Mouse (Mus musculus) cerebellum, postnatal 4 days (tissue): ENCODE results near the gene Sfpq.

Experiments used
- DNase-seq, 2 experiments: peaks; one replicate each; pipeline ENCODE4 v3.0.0; 2022; ENCODE audit warnings: low spot score in 2 of 2, mixed read lengths in 1 of 2

Sfpq gene

DNA sequence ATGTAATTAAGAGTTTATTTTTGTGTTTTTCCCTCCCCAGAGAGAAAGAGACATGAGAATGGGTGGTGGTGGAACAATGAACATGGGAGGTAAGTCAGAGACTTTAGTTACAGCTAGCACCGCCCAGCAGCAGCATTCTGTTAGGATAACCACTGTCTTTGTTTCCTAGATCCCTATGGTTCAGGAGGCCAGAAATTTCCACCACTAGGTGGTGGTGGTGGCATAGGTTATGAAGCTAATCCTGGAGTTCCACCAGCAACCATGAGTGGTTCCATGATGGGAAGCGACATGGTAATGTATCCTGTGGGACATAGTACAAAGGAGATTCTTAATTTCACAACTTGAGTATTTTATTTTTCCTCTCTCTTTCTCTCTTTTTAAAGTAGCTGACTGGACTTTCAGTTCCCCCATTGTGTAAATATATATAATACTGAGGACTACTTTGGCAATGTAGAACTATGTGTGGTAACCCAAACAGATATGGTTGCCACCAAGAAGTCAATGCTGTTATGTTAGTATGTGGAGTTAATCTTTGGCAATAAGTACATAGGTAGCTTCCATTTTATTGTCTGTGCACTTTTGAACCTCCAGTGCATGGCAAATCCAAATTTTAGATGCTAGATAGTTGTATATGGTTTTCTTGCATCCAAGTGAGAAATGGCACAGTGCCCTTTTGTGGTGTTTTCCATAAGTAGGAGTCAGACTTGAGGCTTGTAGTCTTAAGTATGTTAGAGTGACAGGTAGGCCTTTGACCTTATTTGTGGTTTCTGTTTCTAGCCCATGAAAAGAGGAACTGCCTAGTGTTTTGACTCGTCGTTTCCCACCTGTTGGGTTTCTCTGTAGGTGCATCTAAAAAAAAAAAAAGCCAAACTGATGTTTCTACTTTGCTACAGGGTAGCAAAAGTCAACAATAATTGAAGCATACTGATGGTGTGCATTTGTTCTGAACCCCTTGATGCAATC lies 6.4 kb downstream of the Sfpq start:
- peak in 1 of 2 experiments; percentile 42 for DNase-seq

DNA sequence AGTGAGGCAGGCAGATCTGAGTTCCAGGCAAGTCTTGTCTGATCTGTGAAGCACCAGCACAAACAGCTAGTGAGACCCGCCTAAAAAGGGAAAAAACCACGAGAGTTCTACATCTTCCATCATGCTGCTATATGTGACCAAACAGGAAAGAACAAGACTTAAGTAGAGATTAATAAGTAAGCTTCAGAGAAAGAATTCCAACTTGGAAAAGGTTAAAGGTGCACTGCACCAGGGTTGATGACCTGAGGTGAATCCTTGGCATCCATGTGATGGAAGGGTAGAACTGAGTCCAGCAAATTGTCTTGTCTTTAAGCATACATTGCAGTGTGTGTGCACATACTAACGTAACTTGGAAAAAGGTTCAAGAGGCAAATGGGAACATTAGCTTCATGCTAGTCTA lies 16.0 kb downstream of the Sfpq start:
- no peak for DNase-seq

DNA sequence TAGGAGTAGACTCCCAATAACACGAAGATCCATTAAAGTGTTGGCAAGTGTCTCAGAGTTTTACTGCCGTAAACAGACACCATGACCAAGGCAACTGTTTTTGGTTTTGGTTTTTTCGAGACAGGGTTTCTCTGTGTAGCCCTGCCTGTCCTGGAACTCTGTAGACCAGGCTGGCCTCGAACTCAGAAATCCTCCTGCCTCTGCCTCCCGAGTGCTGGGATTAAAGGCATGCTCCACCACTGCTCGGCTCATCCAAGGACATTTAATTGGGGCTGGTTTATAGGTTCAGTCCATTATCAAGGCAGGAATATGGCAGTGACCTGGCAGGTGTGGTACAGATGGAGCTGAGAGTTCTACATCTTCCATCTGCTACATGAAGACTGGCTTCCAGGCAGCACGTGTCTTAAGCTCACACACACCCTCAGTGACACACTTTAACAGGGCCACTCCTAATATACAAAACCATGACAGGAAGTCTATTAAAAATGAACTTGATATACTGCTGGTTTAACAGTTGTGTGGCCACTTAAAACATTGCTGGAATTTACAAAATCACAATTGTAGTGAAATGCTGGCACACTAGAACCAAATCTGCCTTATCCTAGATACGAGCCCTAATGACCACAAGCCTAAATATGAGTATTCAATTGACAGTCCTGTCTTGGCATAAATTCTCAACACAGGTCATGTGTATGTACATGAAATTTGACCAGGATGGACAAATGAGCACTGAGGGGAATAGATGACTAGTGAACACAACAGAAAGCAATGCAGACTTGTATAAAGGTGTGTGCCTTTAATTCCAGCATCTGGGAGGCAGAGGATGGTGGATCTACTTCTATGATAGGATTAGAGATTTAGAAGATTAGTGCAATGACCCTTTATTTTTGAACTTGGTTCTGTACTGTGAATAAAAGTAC lies 17.0 kb downstream of the Sfpq start:
- DNase-seq, result no peak

DNA sequence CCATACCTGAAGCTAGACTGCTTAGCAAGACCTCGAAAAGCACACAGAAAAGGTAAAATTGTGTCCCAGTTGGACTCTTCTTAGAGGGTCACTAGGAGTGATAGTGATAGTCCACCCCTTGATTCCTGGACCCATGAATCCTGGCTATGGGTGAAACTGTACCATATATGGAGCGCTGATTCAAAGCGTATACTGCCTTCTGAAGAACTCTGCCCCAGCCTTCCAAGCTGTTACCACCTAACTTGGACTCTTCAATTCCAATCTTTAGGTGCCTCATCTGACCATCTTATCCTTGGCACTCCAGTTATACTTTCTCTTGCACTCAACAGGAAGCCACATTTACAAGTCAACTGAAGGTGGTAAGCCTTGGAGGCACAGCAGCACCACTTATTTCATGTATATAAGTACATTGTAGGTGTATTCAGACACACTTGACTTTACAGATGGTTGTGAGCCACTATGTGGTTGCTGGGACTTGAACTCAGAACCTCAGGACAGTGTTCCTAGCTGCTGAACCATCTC lies 17.8 kb downstream of the Sfpq start:
- DNase-seq, result no peak

DNA sequence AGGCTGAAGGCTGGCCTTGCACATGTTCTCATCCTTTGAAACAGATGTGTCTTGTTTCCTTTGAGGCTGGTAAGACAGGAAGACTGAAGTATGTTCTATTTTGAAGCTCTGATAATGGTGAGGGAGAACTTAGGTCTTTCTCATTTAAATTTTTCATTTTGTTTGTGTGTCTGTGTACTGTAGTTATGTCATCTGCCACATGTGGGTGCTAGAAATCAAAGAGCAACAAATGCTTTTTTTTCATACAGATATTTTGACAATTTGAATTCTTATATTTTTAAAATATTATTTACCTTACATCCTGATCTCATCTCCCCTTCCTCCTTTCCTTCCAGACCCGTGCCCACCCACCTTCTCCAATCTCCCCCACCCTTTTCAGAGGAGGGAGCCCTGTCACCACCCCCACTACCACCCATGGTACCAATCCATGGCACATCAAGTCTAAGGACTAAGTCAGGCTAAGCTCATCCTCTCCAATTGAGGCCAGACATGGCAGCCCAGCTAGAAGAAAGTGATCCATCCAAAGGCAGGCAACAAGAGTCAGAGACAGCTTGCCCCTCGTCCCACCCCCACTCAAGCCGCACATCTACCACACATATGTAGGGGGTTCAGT lies 18.9 kb downstream of the Sfpq start:
- DNase-seq, result no peak

DNA sequence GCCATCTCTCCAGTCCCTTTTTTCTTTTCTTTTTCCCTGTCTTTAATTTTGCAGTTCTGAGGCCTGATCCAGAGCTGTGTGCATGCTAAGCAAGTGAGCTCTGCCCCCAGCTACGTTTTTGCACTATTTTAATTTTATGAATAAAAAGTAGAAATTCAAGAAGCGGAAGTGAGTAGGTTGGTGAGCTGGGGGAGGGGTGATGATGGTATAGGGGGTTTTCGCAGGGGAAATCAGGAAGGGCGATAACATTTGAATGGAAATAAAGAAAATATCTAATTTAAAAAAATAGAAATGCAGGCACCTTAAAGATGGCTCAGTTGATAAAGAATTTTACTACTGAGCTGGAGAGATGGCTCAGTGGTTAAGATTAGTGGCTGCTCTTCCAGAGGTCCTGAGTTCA lies 22.4 kb downstream of the Sfpq start:
- DNase-seq, result no peak

DNA sequence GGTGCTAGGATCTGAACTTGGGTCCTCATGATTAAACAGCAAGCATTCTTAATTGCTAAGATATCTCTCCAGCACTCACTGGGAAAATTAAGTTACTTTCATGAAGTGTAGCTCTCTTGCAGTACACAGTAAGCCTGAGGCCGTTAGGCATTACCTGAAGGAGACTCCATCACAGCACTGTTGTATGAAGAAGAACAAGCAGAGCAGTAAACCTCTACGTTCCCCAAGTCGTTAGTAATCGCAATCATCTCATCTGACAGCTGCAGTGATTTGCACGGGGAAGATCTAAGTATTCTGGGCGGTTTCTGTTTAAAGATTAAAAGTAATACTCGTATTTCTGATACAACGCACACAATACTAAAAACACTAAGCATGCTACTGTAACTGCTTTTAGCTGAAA lies 30.0 kb downstream of the Sfpq start:
- DNase-seq, result no peak

DNA sequence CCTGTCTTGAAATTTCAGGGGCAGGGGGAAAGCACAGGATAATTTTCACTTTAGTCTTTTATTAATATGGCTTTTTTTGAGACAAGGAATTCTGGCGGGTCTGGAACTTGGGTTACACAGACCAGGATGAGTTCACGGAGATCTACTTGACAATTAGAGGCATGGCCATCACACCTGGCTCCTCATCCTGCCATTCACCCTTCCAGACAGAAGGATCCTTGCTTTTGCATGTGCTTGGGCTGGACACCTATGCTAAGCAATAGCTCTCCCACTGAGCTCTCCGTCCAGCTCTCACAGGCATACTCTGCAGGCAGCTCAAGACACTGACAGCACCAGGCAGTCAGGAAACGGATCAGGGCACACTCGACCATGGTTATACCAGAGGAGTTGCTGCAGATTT lies 31.9 kb downstream of the Sfpq start:
- DNase-seq, result no peak

DNA sequence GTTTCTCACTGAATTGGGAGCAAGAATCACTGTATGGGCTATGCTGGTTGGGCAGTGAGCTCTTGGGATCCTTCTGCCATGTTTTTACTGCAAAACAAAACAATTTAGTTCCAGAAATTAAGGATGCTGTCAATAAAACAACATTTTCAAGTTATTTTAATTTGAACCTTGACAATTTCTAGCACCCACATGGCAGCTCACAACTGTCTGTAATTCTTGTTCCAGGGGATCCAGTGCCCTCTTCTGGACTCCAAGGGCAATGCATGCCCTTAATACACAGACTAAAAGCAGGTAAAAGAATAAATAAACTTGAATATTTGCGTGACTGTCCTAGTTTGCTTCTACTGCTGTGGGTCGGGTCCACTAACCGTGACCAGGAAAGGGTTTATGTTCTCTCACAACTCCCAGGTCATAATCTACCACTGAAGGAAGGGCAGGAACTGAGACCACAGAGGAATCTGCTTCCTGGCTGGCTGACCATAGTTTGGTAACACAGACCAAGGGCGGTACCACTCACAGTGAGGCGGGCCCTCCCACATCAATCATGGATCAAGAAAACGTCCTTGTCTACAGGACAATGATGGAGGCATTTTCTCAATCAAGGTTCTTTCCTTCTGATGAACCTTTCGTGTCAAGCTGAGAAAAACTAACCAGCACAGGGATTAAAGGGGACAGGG lies 33.5 kb downstream of the Sfpq start:
- DNase-seq, result no peak

DNA sequence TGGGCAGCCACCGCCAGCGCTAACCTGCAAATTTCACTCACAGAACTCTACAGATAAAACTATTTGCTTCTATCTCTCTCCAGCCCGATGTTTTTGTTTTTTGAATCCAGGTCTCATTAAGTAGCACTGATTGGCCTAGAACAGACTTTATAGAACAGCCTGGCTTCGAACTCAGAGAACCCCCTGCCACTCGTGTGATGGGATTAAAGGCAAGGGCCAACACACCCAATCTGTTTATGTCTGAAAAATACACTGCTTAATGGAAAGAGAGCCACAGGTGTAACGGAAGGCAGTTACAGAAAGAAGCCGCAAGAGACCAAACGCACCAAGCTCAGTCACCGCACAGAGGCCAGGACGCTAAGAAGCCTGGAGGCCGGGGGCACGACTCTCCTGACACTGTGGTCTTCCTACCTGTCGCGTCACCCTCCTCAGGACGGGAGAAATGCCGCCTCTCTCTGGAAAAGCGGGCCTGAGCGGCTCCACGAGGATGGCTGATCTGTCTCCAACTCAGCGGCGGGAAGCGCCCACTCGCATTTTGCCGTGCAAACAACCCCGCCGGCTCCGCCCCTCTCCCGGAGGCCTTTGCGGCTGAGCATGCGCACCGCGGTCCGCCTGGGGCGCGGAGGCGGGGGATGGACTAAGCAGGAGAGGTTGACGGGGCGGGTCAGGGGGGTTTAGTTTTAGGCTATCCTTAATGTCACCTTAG lies 39.6 kb downstream of the Sfpq start, which contains the start of gene Zmym1:
Zmym1 (minus strand) TSS at position 568 of the 706 bp plus-strand sequence.
- DNase-seq, result peak; percentile 67 to 90

DNA sequence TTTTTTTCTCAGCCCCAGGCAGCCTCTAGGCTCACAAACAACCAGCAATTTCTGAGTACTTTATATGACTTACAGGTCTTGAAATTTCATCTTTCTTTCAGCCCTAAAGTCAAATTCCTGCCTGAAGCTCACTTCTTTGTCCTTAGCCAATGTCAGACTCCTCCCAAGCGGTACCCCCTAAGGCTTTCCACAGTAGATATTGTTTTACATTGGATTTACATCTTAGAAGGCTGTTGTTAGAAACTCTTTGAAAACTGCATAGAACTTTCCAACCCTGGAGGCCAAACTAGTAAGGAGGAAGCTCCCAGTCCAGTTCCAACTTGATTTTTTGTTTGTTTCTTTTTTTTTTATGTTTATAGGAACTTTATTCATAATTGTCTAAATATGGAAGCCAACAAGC lies 42.9 kb downstream of the Sfpq start:
- no peak for DNase-seq

DNA sequence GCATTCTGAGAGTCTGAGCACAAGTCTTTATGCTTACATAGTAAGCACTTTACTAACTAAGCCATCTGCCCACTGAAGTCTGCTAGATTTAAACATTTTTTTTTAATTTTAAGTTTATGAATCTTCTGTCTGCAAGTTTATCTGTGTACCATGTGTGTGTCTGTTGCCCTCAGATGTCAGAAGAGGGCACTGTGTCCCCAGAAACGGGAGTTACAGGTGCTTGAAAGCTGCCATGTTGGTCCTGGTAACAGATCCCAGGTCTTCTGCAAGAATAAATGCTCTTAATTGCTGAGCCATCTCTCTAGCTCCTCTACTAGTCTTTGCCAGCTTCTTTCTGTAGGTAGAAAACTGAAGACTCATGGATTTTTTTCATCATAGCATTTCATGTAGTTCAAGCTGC lies 53.8 kb downstream of the Sfpq start:
- no peak for DNase-seq

DNA sequence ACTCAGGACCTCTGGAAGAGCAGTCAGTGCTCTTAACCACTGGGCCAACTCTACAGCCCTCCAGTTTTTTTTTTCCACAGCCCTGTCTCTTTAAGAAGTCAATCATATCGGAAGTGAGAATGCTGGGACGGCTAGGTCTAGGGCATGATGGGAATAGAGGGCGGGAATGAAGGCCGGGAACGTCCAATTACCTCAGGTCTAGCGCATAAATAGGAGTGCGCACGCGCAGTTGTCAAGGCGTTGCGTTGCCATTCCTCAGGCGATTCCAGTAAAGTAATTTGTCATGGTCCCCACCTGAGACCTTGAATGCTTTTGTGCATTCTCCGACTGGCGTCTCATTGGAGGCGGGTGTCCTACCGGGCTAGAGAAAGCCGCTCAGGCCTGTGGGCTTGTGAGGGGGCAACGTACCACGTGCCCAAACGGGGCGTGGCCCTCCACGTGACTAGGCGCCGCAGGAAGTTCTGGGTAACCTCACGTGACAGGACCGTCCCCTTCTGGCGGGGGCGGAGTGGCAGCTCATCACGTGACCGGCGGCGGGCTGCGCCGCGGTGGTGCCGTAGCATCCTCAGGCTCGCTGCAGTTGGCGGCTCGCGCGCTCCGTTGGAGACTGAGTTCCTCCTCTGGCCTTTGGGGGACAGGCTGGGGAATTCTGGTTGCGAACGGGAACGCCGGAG lies 55.9 kb downstream of the Sfpq start, which contains the start of gene Zmym6:
Zmym6 (plus strand) TSS at position 509 of the 674 bp plus-strand sequence.
- DNase-seq, result peak; percentile 88 to 95

DNA sequence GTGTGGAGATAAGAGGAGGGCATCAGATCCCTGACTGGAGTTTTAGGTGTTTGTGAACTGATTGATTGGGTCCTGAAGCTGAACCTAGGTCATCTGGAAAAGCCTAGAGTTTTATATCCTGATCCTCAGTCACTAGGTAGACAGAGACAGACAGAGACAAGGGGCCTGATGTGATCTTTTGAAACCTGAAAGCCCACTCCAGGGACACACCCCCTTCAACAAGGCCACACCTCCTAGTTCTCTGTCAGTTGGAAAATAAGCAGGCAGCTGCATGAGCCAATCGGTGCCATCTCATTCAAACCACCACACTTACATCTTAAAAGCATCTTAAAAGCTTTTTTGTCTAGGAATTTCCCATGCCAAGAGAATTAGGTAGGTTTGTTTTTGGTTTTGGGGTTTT lies 59.7 kb downstream of the Sfpq start:
- no peak for DNase-seq

DNA sequence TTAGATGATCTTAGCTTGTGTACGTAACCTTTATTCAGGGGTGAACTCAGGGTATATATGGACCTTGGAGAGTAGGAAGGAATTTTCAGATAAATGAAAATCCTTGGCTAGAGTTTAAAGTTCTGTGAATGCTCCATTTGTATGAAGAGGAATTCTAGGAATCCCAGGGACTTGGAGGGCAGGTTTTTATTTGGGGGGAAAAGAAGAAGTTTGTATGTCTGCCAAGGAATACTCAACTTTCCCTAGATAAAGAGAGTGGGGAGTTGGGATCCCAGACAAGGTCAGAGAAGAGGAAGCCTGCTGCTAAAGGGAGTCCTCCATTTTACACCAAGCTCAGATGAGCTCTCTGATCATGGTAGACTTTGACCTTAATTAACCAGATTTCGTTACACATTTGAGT lies 62.0 kb downstream of the Sfpq start:
- no peak for DNase-seq

DNA sequence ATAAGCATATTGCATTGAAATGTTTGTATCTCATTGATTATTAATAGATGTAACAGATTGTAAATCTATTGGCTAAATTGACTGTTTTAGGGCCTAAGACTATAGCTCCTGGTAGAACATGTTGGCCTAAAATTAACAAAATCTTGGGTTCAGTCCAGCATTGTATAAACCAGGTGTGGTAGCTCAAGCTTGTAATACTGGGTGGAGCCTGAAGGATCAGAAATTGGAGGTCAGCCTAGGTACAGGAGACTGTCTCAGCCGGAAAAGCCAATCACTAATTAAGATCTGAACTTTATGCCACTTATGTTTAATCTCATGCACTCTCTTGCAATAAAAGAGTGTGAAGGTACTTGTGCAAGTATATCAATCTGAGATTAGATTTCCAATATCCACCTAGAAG lies 64.6 kb downstream of the Sfpq start:
- no peak for DNase-seq
